Mouse (Mus musculus): ENCODE data around the gene Hps6. TPM values are rescaled to one million over a fixed set of nuclear protein-coding genes. Genes with fewer than 3 reads are reported as not detected.

Gene Hps6
- polyA plus RNA-seq, 1 experiment from 2014 or later: 6.5 TPM

DNA sequence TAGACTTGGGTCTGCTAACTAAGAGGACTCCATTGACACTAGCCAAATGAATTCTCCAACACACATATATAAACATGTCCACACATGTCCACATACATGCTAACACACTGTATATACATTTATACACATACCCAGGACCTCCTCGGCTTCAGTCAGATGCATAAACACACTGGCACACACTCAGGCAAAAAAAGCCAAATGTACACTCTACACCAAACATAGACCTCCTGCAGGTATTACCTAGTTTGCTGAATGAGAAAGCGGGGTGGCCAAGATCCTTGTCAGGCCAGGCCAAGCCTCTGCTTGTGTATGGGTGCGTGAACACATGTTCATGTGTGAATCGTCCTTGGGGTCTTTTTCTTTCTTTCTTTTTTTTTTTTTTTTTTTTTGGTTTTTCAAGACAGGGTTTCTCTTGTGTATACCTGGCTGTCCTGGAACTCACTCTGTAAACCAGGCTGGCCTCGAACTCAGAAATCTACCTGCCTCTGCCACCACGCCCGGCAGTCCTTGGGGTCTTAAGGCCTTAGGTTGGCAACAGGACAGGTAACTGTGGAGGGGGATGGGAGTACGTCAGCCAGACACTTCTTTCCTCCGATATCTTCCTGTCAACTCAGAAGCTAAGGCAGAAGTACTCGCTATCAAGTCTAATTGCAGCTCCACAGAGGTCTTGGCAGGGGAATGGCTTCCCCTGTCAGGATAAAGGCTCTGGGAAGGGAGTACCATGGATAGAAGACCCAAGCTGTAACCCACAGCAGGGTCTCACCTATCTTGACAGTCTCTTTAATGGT lies 27.1 kb downstream of the Hps6 start:
- ATAC-seq (replicated peaks; ENCODE audit: insufficient number of reproducible peaks, insufficient read depth, low FRiP score, low read depth): no peak
- Histone ChIP-seq H3K4me1 (replicated peaks) (peaks cover 13% of the 10 kb centered on the region), H3K9ac (no peak overlapping the region), H3K36me3 (peaks cover 52% of the 10 kb centered on the region), H3K27ac (no peak overlapping the region), H3K9me3 (replicated peaks) (0 out of 2 replicates have a peak, but pooled peaks cover 6% of the 10 kb centered on the region), H3K4me2 (no peak overlapping the region), H3K4me3 (no peak overlapping the region), H3K27me3 (no peaks in the 10 kb centered on the region)
- 87% methylated on average over 10 of the region's 10 CpGs for WGBS

DNA sequence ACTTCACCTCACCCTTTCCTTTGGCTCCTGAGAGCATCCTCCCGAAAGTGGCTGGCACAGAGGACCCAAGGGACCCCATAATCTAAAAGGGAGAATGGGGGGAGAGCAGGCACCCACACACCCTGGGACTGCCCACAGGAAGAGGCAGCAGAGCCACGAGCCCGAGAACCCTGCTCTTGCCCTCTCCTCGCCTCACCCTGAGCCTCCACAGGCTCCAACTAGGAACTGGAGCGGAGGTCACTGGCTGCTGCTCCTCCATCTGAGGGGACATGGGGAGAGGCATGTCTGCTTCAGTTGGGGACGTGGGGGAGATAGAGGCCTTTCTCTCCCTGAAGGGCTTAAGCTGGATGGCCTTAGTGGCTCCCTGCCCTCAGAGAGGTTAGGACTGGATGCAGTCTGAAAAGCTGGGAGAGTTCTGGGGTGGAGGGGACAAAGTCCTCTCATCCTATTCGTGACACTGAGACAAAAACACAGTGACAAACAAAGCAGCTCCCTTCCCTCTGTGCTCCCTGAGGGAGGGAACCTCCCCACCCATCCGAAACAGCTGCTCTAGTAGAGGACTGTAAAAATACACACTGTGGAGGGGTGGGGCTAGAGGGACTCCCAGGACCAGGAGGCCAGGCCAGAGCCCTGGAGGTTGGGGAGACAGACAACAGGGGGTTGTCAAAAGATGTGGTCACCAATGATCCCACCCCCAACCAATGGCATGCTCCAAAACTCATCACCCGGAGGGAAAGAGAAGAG lies 28.6 kb downstream of the Hps6 start:
- ATAC-seq (replicated peaks; ENCODE audit: insufficient number of reproducible peaks, insufficient read depth, low FRiP score, low read depth): no peak
- Histone ChIP-seq H3K27ac (no peak overlapping the region), H3K9ac (no peak overlapping the region), H3K4me3 (no peak overlapping the region), H3K4me1 (replicated peaks) (peaks cover 12% of the 10 kb centered on the region), H3K27me3 (no peaks in the 10 kb centered on the region), H3K36me3 (peaks cover 63% of the 10 kb centered on the region), H3K9me3 (replicated peaks) (0 out of 2 replicates have a peak, but pooled peaks cover 6% of the 10 kb centered on the region), H3K4me2 (no peak overlapping the region)
- WGBS: 75% methylated on average over 9 of the region's 9 CpGs

DNA sequence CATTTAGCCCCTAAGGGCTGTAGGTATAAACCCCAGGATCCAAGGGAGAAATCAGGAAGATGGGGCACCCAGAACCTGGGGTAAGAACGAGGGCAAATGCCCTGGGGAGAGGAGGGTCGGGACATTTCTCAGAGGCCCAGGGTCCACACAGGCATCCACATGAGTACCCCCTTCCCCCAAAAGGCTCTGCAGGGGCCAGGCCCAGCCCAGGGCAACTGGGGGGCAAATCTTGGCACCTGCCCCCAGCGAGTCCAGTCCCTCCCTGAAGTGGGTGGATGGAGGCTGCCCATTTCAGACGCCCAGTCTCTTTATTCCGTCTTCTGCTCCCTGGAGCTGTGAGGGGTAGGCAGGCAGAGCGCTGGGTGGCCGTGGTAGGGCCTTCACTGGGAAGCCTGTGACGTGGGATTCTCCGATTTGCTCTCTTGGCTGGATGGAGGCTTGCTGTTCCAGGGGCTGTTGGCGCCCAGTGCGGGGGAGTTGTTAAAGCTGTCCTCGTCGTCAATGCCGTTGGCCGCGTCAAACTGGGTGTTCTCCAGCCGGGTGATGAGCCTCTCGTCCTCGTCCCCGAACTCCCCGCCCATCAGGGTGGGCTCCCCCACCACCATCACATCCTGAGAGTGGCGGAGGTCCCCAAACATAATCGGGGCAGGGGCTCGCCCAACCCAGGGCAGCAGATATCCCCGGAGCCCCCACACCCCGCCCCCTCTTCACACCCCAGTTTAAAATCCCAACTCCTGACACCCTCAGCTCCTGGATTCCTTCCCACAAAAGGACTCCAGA lies 29.6 kb downstream of the Hps6 start:
- WGBS: 80% methylated on average over 26 of the region's 26 CpGs
- H3K9ac ChIP-seq: no peak overlapping the region
- H3K9me3 ChIP-seq (replicated peaks): 0 out of 2 replicates have a peak, but pooled peaks cover 6% of the 10 kb centered on the region
- no peaks in the 10 kb centered on the region for H3K27me3 ChIP-seq
- no peak for ATAC-seq (replicated peaks; ENCODE audit: insufficient number of reproducible peaks, insufficient read depth, low FRiP score, low read depth)
- peaks cover 19% of the 10 kb centered on the region for H3K4me1 ChIP-seq (replicated peaks)
- H3K4me3 ChIP-seq: no peak overlapping the region
- H3K4me2 ChIP-seq: no peak overlapping the region
- no peak overlapping the region for H3K27ac ChIP-seq
- peaks cover 63% of the 10 kb centered on the region for H3K36me3 ChIP-seq

DNA sequence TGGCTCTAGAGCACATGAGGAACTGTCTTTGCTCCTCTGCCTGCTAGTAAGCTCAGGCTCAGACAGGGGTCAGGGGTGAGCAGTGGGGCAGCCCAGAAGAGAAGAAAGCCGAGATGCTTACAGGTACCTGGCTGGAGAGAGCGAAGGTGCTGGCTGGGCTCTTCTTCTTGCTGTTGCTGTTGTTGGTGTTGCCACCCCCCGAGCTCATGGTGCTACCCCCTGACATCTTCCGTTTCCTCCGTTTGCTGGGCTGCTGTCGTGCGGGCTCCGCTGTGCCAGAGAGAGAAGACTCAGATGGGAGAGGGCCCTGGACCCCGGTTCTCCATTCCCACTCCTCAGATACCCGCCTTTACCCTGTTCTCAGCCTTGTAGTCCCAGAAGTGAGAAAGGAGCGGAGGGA lies 30.6 kb downstream of the Hps6 start:
- Histone ChIP-seq H3K4me3 (no peak overlapping the region), H3K27me3 (no peaks in the 10 kb centered on the region), H3K9me3 (replicated peaks) (0 out of 2 replicates have a peak, but pooled peaks cover 5% of the 10 kb centered on the region), H3K4me1 (replicated peaks) (peaks cover 27% of the 10 kb centered on the region), H3K9ac (no peak overlapping the region), H3K36me3 (peaks cover 63% of the 10 kb centered on the region), H3K4me2 (no peak overlapping the region), H3K27ac (no peak overlapping the region)
- WGBS: 95% methylated on average over 11 of the region's 11 CpGs
- ATAC-seq (replicated peaks; ENCODE audit: insufficient number of reproducible peaks, insufficient read depth, low FRiP score, low read depth): no peak

DNA sequence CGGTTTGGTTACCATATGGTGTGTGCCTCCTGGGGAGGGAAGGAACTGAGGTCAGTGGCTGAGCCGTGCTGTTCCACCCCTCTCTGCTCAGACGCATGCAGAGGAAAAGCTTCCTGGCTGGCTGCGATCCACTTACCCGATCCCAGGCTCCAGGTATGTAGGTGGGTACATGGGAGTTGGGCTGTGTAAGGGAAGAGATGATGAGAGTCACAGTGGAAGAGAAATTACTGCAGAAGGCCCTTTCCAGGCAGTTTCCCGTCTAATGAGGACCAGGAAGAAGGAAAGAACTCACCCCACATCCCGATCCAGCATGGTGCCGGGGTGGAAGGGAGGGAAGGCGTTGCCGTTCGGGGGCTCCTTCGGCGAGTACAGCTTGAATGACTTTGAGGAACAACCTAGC lies 32.7 kb downstream of the Hps6 start:
- no peak overlapping the region for H3K27ac ChIP-seq
- no peak for ATAC-seq (replicated peaks; ENCODE audit: insufficient number of reproducible peaks, insufficient read depth, low FRiP score, low read depth)
- H3K36me3 ChIP-seq: peaks cover 54% of the 10 kb centered on the region
- no peaks in the 10 kb centered on the region for H3K9me3 ChIP-seq (replicated peaks)
- no peak overlapping the region for H3K4me2 ChIP-seq
- peaks cover 41% of the 10 kb centered on the region for H3K4me1 ChIP-seq (replicated peaks)
- H3K4me3 ChIP-seq: 0 out of 2 replicates have a peak overlapping the region, but pooled peaks have one; percentile 74
- WGBS: 87% methylated on average over 13 of the region's 13 CpGs
- no peaks in the 10 kb centered on the region for H3K27me3 ChIP-seq
- H3K9ac ChIP-seq: no peak overlapping the region

DNA sequence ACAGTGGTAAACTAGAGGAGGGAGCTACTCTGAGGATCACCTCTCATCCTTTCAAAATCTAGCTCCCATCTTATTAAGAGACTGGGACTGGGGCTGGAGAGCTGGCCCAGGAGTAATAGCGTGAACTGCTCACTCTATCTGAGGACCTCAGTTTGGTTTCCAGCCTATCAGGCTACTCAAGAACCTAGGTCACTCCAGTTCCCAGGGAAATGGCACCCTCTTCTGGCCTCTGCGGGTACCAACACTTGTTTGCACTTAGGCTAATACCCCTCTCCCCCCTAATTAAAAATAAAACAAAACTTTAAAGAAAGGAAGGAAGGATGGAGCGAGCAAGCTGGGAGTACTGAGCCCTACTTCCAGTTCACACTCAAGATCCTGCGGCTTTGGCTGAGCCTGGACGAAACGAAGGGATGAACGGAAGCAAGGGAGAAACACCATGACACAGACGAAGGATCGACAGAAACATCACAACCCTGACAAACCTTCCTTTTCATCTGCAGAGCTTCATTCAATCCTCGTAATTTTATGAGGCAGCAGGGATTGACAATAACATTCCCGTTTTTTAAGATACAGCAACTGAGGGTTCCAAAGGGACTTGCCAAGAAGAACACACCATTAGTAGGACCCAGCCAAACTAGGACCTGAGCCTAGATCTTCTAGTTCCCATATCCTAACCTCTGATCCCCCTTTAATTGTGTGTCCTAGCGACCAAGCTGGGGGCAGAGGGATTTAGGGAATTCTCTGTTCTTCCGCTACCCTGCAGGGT lies 33.4 kb downstream of the Hps6 start:
- Histone ChIP-seq H3K4me2 (peak overlapping the region; percentile 85), H3K9ac (peak overlapping the region; percentile 82; the same call in 1 of the 2 replicates), H3K36me3 (peaks cover 48% of the 10 kb centered on the region), H3K27ac (peak overlapping the region; percentile 98), H3K27me3 (no peaks in the 10 kb centered on the region), H3K4me1 (replicated peaks) (peaks cover 48% of the 10 kb centered on the region), H3K9me3 (replicated peaks) (no peaks in the 10 kb centered on the region), H3K4me3 (peak overlapping the region; percentile 74)
- WGBS: 72% methylated on average over 13 of the region's 13 CpGs
- no peak for ATAC-seq (replicated peaks; ENCODE audit: insufficient number of reproducible peaks, insufficient read depth, low FRiP score, low read depth)

DNA sequence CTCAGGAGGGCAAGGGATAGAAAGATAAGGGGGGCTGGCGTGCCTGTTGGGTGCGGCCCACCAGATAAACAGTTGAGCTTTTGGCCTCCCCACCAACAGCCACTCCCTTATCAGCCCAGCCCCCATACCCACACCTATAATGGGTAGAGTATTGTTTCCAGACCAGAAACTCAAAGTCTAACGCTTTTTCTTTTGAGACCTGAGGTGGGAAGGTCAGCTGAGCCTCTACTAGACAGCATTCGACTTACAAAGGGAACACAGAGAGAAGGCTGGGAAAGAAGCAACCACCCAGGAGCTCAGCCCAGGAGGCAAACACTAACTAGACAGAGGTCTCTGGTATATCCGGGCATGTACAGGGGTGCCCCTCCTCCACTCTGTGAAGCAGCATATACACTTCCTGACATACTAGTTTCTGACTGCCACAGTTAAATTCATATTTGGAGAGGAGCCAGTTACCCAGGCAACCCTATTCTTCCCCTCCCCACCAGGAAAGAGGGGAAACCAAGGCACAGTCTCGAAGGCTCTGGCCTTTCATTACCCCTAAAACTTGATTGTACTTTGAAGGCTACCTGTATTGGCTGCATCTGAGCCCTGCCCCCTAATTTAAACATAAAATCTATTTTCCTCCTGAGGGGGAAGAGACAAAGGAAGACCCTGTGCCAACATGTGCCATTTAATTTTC lies 34.1 kb downstream of the Hps6 start:
- H3K9me3 ChIP-seq (replicated peaks): no peaks in the 10 kb centered on the region
- ATAC-seq (replicated peaks; ENCODE audit: insufficient number of reproducible peaks, insufficient read depth, low FRiP score, low read depth): no peak
- no peaks in the 10 kb centered on the region for H3K27me3 ChIP-seq
- H3K36me3 ChIP-seq: peaks cover 41% of the 10 kb centered on the region
- H3K27ac ChIP-seq: peak overlapping the region; percentile 98
- peaks cover 55% of the 10 kb centered on the region for H3K4me1 ChIP-seq (replicated peaks)
- H3K4me3 ChIP-seq: peak overlapping the region; percentile 74
- H3K9ac ChIP-seq: peak overlapping the region; percentile 82
- WGBS: 12% methylated on average over 6 of the region's 6 CpGs
- peak overlapping the region; percentile 85 for H3K4me2 ChIP-seq

DNA sequence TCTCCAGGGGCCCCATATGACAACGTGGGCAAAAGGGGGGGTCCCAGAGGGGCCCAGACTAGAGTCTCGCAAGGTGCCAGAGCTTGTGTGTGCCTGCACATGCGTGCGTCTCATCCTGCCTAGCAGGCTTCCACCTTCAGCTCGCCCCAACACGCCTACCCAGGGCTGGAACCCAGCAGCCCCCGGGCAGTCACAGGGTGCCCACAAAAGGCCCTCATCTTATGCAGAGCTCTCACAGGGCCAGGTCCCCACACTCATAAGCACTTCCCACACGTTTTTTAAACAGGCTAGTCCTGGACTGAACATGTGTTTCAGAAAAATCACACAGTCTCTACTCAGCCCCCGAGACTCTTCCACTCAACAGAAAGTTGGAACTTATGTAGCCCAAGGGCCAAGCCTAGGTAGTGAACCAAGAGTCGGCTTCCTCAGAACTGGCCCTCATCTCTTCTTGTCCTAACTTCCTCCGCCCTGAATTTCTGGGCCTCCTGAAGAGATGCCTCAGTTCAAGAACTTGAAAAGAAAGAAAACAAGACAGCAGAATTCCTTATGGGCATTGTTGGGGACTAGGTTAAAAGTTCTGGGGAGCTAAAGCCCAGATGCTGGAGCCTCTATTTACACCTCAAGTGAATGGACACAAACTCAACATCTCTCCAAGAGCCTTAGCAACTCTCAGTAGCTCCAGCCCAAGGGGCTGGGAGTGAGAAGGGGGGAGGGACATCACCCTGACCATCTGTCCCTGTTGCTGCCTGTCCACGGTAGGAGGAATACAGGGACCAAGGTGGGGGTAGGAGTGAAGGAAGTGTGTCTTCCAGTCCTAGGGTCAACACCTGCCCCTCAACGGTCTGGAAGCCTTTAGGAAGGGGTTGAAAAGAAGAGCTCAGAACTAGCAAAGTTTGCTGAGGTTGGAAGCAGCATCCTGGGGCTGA lies 34.9 kb downstream of the Hps6 start:
- WGBS: 9% methylated on average over 13 of the region's 13 CpGs
- H3K27me3 ChIP-seq: no peaks in the 10 kb centered on the region

DNA sequence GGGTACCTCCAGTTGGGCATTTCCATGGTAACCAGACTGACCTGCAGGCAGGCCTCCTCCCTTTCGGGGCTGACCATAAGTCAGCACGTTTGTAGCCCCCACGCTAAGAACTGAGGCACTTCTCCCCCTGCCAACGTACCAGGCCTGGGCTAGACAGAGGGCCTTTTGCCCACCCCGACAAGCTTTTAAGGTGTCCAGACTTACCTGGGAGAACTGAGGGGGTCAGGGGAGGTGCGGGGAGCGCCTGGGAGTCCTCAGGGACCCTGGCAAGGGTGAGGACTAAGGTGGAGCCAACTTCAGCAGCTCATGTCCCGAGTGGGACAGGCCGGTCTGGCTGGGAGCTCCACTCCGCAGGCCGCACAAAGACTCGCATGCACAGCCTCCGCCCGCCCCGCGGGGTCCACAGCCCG lies 35.5 kb downstream of the Hps6 start:
- under 1% methylated on average over 17 of the region's 17 CpGs for WGBS
- no peak for ATAC-seq (replicated peaks; ENCODE audit: insufficient number of reproducible peaks, insufficient read depth, low FRiP score, low read depth)
- peak overlapping the region; percentile 74 for H3K4me3 ChIP-seq

More for the DNA sequence above, 34.9 kb downstream of the Hps6 start:
- H3K9ac ChIP-seq: peak overlapping the region; percentile 82
- no peak for ATAC-seq (replicated peaks; ENCODE audit: insufficient number of reproducible peaks, insufficient read depth, low FRiP score, low read depth)
- peak overlapping the region; percentile 85 for H3K4me2 ChIP-seq
- peak overlapping the region; percentile 74 for H3K4me3 ChIP-seq
- H3K4me1 ChIP-seq (replicated peaks): peaks cover 63% of the 10 kb centered on the region
- H3K9me3 ChIP-seq (replicated peaks): no peaks in the 10 kb centered on the region
- peak overlapping the region; percentile 98 for H3K27ac ChIP-seq
- peaks cover 33% of the 10 kb centered on the region for H3K36me3 ChIP-seq

More for the DNA sequence above, 35.5 kb downstream of the Hps6 start:
- Histone ChIP-seq H3K27me3 (no peaks in the 10 kb centered on the region), H3K4me2 (peak overlapping the region; percentile 85), H3K27ac (peak overlapping the region; percentile 98), H3K36me3 (peaks cover 27% of the 10 kb centered on the region), H3K9ac (peak overlapping the region; percentile 82), H3K9me3 (replicated peaks) (no peaks in the 10 kb centered on the region), H3K4me1 (replicated peaks) (peaks cover 70% of the 10 kb centered on the region)
